Mouse (Mus musculus) WW6 (cell line): ENCODE data around the gene Dab2.

ENCODE experiments used
- DNase-seq: peaks from one replicate; pipeline ENCODE4 v3.0.0-alpha.2; 2013; ENCODE audit warnings: low read depth, low spot score

Dab2 gene

DNA sequence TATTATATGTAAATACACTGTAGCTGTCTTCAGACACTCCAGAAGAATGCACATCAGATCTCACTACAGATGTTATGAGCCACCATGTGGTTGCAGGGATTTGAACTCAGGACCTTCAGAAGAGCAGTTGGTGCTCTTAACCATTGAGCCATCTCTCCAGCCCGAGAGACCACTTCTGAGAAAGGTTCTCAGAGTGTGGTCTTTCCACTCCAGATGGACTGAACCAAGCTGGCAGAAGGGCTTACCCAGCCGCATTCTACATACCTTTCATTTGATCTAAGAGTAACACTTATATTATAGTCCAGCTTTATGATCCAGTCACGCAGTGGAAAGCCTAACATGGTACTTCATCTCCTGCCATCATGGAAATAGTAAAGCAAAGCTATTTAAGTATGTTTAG is 92.3 kb downstream of the Dab2 start:
- no peak for DNase-seq

- DNase-seq: no peak
Observed at GRCm38 (mm10) chr15:6393624-6394023, 94.0 kb downstream of the Dab2 start.

- DNase-seq: no peak
Observed at GRCm38 (mm10) chr15:6398211-6398610, 98.6 kb downstream of the Dab2 start.

DNA sequence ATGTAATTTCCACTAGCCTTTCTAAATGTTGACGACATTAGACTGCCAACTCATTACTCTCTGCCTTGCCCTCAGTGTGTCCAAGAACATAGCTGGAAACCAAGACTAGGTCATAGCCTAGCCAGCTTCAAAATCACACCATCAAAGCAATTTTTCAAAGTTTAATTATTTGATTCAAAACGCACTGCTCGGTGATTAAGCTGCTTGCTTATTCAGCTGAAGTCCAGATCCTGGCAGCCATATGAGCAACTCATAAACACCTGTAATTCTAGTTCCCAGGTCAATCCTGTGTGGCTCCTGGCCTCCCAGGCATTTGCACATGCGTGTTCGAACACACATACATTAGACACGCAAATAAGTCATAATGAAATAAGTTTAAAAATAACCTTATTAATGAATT is 99.3 kb downstream of the Dab2 start:
- DNase-seq: no peak

GRCm38 (mm10) chr15:6400115-6400514 is 100.5 kb downstream of the Dab2 start:
- DNase-seq: no peak

GRCm38 (mm10) chr15:6402433-6402832 is 102.8 kb downstream of the Dab2 start:
- DNase-seq: no peak

DNA sequence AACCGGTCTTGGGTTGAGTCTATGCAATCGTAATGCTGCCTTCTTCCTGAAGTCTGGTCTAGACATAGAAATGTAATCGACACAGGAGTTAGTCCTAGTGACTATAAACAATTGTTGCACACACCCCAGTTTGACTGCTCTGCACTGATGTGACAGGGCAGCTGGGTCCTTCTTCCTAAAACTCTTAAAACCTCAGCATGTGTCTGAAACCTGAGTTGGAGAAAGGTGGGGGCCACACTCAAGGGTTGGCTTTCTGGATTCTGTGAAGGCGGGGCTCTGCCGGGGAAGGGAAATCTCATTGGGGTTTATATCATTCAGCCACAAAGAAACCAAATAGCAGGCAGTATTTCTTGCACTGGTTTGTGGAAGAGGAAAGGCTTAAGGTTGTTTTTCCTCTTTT is 104.6 kb downstream of the Dab2 start:
- no peak for DNase-seq

- DNase-seq: no peak
Observed at GRCm38 (mm10) chr15:6406771-6407170, 107.2 kb downstream of the Dab2 start.

GRCm38 (mm10) chr15:6409031-6409430 is 109.4 kb downstream of the Dab2 start:
- no peak for DNase-seq

- no peak for DNase-seq
Observed at GRCm38 (mm10) chr15:6410161-6410560, 110.6 kb downstream of the Dab2 start.

- DNase-seq: no peak
Observed at GRCm38 (mm10) chr15:6411334-6411733, 111.7 kb downstream of the Dab2 start.

- no peak for DNase-seq
Observed at GRCm38 (mm10) chr15:6415317-6415716, 115.7 kb downstream of the Dab2 start.

DNA sequence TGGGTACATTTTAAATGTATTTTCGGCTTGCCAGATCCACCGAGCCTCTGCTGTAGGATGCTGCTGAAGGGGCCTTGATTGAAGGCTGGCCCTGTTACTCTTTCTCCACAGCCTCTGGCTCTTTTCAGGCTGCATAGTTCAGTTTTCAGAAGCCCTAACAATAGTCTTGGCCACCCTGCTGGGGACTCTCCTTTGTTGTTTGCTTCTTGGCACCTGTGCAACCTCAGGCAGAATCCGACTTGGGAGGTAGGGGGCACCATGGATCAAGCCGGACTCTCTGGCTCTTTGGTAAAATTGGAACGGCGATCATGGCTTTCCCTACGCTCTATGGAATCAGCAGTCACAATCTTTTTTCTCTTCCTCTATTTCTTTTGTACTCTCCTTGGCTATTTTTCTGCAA is 132.2 kb downstream of the Dab2 start:
- no peak for DNase-seq

- no peak for DNase-seq
Observed at GRCm38 (mm10) chr15:6432411-6432810, 132.8 kb downstream of the Dab2 start.

DNA sequence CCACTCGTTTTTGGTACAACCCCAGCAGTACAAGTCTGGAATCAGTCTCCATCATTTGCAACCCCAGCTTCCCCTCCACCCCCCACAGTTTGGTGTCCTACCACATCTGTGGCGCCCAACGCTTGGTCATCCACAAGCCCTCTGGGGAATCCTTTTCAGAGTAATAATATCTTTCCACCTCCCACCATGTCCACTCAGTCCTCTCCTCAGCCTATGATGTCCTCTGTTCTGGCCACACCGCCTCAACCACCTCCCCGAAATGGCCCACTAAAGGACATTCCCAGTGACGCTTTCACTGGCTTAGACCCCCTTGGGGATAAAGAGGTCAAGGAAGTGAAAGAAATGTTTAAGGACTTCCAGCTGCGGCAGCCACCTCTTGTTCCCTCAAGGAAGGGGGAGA is 135.7 kb downstream of the Dab2 start:
- no peak for DNase-seq

DNA sequence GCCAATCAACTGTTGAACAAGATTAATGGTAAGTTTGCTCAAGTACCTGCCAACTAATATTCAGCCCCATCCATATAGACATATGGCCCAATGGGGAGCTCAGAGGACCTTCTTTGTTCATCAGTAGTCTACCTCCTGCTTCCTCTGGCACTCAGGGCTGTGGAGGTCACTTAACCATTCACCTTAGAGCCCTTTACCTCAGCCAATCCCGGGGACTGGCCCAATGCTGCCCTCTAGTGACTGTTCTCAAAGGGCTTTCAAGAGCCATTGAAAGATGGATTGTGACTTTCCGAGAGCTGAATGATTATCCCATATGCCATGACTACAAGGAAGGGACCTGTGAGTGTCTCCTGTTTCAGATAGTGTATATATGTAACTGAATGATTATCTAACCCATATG is 136.2 kb downstream of the Dab2 start:
- DNase-seq: no peak

DNA sequence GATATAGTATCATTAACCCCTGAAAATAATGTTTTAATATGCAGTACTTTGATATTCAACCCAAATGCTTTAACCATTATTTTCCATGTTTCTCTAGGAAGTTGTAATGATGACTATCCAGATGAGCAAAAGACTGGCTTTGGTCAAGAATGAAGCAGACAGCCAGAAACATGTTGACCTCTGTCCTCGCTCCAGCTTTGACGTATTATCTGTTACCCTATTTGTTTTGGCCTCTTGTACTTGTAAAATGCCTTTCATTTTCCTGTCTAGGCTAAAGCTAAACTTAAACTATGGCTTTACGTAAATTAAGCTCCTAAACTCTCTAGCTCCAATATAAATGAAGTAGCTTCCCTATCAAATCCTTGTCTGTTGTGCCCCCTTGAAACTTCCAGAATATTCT is 139.1 kb downstream of the Dab2 start:
- no peak for DNase-seq

GRCm38 (mm10) chr15:6444452-6444851 is 144.9 kb downstream of the Dab2 start:
- no peak for DNase-seq

- DNase-seq: no peak
Observed at GRCm38 (mm10) chr15:6445135-6445534, 145.5 kb downstream of the Dab2 start, which contains the start of gene C9. Gene C9, plus strand, starts transcription at chr15:6445327.

- DNase-seq: no peak
Observed at GRCm38 (mm10) chr15:6446181-6446580, 146.6 kb downstream of the Dab2 start.

GRCm38 (mm10) chr15:6448892-6449291 is 149.3 kb downstream of the Dab2 start:
- DNase-seq: no peak

DNA sequence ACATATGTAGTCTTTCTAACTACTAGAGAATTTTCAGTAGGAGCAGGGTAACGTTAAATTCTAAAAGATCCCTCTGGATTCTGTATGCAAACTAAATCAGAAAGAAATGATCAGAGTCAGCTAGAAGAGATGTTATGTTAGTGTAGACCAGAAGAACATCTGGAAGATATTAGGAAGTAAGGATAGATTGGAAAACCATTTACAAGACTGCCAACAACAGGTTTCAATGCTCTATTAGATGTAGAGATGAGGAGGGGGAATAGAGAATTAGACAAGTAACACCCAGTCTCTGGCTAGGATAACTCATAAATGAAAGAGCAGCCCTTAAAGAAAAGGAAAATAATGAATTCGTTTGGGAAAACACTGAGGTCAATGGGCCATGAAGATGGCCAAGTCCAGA is 154.9 kb downstream of the Dab2 start:
- no peak for DNase-seq

DNA sequence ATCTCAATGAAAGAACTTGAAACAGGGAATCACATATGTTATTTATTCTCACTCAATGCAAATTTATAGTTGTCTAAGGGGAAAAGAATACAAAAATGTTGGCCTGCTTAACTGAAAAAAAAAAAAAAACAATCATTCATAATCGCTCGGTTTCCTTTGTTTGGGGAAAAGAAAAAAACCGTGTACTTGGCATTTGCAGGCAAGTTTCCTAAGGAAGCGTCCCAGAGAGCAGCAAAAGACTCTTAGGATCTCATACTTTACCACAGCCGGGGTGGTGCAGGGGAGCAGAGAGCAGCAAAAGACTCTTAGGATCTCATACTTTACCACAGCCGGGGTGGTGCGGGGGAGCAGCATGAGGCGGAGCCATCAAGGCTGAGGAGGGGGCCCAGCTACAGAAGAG is 161.8 kb downstream of the Dab2 start:
- no peak for DNase-seq

GRCm38 (mm10) chr15:6463361-6463923 is 163.9 kb downstream of the Dab2 start:
- no peak for DNase-seq
